Mouse (Mus musculus): Measurements from ENCODE around the gene Ccnd1.

Ccnd1 gene

GRCm38 (mm10) chr7:144939344-144940002, at the start of gene Ccnd1:
Gene Ccnd1 (minus strand): TSS chr7:144939925.
- DNase-seq = no peak

GRCm38 (mm10) chr7:144988856-144989255, 49.1 kb upstream of the Ccnd1 start:
- DNase-seq = no peak

DNA sequence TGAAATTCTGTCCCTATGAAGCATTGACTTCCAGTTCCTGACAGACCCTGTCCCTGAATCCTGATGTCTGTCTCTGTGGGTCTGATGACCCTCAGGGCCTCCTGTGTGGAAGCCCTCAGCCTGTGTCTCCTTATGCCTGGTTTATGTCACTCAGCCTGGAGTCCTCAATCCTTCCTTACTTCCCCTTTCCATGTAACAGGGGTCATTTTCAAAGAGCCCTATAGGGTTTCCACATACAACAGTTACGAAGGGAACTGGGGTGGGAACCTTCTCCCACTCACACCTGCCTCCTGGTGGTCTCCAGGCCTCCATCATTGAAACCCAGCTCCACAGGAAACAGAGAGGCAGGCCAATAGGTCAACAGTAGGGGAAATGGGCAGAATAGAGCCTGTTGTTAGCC, 45.4 kb upstream of the Ccnd1 start:
- no peak for DNase-seq

DNA sequence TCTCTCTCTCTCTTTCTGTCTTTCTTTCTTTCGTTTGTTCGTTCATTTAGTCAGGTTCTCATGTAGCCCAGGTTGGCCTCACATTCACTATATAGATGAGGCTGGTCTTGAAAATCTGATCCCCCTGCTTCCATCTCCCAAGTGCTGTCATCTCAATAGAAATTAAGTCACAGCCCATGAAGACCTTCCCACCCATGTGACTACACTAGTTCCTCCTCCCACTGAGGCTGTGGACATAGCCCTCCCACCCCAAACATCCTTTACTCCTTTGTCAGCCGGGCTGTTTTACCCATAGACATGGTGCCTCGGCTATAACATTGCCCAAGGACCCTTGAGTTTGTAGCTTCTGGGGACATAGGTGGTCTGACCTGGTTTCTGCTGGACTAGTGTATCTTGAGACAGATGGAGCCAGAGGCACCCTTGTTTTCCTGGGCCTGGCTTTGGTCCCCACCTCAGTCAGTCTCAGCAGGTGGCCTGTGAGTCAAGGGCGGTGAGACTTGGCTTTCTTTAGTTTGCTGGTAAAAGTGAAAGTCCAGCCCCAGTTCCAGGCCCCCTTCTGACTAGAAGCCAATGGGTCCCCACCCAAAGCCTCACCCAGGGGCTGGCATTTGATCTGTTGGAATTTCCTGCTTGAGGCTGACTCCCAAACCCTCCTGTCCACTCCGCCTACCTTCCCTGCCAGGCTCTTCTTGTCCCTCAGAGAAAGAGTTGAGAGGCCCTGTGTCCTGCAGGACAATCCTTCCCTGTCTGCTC, 42.8 kb upstream of the Ccnd1 start:
- no peak for DNase-seq

DNA sequence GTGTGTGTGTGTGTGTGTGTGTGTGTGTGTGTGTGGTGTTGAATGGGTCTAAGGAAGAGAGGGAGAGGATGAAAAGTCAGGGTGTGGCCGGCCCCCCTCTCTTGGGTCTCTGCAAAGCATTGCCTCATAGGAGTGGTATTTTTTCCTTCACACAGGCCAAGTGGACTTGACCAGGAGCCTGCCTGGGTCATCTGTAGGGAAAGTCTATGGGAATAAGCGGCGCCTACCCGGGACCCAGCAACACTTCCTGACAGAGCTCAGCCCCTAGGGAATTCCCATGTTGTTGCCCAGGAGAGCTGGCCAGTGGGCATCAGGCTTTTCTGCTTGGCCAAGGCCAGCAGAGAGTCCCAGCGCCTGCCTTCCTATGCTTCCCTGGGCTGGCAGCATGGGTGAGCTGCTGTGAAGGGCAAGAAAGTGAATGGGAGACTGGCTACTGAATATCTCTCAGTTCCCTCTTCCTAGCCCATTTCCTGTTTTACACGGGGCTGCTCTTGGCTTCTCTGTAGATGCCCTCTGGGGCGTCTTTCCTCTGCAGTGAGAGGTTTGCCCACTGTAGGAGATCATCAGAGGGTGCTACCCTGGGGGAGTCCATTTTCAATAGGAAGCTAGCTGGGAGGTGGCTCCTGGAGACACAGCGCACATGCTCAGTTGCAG, 41.8 kb upstream of the Ccnd1 start:
- DNase-seq = no peak

DNA sequence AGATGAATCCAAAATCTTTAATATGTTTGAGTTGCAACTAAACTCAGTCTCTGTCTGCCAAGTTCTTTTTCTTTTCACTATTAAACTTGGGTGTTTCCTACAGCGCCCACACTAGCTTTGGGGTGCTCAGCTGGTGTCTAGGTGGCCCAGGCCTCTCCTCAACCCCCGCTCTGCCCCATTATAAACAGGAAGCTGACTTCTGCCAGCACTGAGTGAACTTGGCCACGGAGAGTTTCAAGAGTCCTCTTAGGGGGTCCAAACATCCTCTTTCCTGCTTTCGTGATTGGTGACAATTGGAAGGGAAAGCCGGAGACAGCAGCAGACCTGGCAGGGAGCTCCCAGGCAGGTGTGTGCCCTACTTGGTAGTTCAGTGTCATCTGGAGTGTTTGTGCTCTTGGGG, 40.1 kb upstream of the Ccnd1 start:
- no peak for DNase-seq

DNA sequence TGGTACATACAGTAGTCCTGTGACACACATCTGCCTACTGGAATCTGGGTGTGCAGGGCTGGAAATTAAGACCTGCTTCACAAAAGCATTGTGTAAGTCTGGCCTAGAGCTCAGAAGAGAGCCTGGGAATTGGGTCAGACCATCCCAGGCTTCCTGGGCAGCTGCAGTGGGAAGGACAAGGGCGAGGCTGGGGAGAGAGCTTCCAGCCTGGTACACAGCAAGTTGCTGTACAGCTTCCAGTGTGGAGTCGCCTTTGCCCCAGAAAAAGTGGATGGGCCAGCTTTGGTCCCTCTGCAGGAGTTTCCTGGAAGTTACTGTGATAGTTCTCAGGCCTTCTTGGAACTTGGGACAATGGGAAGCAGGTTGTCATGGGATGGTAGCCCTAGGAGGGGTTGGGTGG, 37.4 kb upstream of the Ccnd1 start:
- no peak for DNase-seq

DNA sequence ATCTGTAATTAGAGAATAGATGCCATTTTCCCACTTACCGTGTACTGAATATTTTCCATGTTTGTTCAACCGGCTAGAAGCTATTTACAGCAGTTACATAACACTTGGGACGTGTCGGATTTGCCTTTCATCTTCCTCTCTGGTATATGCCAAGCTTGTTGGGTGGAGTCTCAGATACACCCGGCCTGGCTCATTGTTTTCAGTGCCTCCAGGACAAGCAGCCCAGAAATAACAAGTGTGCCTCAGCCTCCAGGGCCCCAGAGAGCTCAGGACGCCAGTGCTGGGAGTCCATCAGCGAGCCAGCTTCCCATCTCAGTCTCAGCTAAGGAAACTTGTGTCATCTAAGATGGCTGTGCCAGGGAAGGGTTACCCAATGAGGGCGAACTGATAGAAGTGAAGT, 33.7 kb upstream of the Ccnd1 start:
- DNase-seq = no peak

DNA sequence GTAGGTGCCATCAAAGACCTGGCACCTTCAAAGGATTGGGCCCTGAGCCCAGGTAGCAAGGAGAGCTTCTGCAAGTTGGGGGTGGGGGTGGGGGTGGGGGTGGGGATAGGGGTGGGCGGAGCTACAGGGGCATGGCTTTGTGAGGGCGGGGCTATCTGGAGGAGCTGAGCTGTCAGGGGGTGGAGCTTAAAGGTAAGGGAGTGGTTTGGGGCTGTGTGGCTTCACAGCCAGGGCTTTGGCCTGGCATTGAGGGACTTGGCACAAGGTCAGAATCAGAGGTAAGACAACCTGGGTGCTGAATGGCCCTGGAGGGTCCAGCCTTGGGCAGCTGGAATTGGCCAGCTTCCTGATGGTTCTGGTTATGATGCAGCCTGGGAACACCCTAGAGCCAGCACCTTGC, 32.0 kb upstream of the Ccnd1 start:
- no peak for DNase-seq

GRCm38 (mm10) chr7:144970997-144971768, 31.5 kb upstream of the Ccnd1 start:
- no peak for DNase-seq

- DNase-seq = no peak
Measured at GRCm38 (mm10) chr7:144965893-144966292, 26.2 kb upstream of the Ccnd1 start.

DNA sequence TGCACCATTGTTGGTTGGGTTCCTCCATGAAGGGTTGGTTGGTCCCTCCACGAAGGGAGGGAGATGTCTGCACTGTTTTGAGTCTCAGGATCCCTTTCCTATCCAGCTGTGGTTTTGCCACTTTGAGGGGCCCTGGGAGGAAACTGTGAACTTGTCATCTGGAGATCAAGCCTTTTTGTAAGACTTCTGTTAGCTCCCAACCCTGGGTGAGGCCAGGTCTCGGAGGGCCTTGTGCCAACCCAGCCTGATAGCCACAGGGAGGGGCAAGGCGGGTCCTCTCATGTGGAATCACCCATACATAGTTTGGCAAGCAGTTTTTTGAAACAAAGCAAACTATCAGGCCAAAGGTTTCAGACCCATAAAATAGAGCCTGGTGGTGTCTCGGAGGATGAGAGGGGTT, 24.6 kb upstream of the Ccnd1 start:
- no peak for DNase-seq

- DNase-seq = no peak
Measured at GRCm38 (mm10) chr7:144963911-144964310, 24.2 kb upstream of the Ccnd1 start.

DNA sequence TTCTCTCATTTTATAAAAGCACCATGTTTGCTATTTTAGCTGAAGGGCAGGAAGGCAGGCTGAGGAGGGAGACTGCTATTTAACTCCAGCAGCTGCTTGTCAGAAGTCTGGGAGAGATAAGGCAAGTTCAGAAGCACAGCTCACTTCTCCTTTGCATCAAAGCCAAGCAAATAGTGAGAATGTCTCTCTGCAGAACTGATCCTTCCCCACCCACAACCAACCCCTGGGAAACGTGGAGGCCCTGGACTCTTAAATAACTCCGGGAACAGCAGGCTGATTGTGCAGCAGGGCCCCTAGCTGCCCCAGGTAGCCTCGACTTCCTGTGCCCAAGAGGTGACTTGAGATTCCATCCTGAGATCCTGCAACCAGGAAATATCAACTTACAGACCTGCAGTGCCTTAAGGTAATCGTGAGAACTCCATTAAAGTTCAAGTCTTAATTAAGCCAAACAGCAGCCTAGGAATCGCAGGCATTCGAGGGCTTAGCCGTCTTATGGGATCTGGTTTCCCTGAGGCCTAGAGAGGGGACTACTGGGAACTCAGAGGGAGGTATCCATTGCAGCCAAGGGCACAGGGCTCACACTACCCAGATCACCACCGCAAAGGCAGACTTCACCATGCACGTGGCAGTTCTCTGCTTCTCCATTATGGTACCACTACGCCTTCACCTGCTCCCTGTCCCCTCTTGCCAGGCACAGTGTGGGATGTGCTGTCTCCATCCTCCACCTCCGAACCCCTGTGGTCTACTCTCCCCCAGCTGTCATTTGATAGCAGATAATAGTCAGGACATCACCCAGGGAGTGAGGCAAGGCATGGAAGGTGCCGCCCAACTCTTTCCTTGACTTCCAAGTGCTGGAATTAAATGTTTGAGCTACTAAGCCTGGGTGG, 19.0 kb upstream of the Ccnd1 start:
- no peak for DNase-seq

- DNase-seq = no peak
Measured at GRCm38 (mm10) chr7:144943254-144943653, 3.5 kb upstream of the Ccnd1 start.

- DNase-seq = no peak
Measured at GRCm38 (mm10) chr7:144942744-144943135, 3.0 kb upstream of the Ccnd1 start.

DNA sequence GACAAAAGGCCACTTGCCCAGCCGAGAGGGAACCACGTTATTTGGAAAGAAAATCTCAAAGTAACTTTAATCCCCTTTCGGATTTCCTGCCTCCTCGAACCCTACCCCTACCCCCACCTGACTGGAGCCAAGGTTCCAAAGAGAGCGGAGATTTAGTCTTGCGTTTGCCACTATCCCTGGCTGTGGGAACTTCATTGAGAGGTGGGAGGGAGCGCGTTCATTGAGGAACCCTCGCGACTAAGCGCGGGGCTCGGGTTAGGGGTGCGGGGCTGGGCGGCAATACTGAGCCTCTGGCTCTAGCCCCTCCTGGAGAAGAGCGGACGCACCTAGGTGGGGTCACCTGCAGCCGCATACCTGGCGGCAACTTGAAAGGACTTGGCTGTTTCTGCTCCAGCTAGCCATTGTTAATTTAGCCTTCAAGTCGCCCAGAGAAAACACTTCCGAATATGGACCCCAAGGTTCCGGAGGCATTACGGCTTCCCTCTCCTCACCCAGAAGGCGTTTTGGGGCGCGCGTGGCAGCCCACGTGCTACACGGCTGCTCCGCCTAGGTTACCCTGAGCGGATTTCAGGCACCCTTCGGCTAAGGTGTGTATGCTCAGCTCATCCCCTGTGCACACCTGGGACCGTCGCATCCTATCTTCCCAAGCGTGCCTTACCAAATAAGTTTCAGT, 2.5 kb upstream of the Ccnd1 start:
- no peak for DNase-seq

DNA sequence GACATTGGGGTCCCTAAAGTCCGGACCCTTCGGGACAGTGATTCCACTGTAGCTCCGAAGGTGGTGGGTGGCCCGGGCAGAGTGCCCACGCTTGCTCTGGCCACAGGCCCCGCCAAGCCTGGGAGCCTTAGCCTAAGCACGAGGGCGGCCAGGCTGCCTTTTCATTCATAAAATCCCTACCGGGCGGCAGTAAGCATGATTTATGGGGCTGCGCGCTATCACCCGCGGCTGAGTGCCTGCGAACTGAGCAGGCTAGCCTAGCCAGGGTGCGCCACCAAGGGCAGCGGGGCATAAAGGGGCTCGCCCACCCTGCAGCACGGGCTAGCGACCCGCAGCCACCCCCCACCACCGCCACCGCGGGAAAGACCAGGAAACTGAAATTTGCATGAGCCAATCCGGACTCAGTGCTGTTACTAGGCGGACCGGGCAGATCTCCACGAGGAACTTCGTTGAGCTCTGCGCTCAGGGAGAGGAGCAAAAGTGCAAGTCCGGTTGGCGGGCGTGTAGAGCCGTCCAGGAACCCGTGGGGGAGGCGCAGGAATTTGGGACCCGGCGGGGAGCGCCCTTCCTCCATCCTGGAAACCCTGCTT, 1.6 kb upstream of the Ccnd1 start:
- DNase-seq = no peak

DNA sequence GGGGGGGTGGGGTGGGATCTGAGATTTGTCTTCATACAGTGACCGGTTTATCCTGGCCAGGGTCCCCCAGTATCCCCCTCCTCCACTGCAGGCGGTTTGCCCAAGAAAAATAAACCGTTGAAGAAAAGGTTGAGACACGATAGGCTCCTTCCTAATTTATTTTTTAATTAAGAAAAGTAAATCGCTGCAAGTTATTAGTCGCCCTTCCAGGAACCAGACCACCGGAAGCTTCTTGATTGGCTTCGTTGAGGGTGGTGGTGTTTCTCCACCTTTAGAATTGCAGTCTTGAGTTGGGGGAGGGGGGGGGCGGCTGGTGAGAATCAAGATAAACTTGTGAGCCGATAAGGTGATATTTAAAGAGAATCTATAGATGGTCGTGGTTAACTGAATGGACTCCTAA, 860 bp upstream of the Ccnd1 start:
- DNase-seq = no peak

DNA sequence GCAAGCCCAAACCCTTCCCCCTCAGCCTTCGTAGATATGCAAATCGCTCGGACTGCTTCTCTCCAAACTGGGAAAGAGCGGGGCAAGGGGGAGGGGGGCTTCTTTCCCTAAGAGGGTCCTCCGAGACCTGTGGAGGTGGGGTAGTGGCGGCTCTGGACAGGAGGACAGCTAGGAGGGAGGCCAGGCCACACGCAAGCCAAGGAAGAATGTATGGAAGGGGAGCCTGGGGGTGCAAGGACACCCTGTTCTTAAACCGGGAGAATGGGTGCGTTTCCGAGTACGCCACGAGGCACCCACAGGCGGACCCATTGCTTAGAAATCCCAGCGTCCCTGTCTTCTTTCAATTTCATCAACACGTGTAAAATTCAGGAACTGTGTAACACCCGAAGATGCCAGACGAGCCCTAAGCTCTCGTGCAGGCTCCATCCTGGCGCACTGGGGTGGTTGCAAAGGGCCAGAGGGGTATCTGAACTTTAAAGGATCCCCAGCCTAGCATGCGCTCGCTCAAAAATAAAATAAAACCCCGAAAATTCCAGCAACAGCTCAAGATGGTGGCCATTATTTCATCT, 362 bp upstream of the Ccnd1 start:
- no peak for DNase-seq
